In the genomic region with DNA sequence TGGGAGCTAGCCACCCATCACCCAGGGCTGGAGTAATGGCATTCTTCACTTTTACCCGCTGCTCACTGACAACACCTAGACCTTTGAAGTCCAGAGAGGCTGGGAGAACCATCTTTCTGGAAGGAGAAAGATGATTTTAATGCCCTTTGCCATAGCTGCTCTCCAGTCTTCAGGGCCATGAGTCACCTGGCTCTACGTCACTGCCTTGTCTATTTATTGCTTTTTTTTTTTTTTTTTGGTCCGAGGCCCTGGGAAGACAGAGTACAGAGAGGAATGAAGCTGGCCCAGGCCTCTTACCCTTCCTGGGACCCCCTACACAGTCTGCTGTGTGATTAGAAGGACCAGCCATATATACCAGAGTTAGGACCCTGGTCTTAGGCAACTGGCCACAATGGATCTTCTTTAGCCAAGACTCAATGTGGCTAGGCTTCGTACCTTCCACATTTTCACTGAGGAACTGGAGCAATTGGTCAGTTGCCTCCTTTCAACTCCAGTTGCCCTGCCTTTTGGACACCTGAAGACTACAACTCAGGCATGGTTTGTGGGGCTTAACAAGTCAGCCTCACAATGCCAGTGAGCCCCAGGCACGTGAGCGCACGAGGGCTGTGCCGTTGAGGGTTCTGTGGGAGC, we compare ENCODE assay signal across 27 mouse cellular contexts. TPM values are rescaled to one million over a fixed set of nuclear protein-coding genes. Genes with fewer than 3 reads are reported as not detected.
A peak's percentile ranks its signal among the peaks of the same experiment; 100 is the strongest.
DNase-seq lines count a peak whose midpoint lies in the region; ATAC-seq and TF ChIP-seq lines count a peak whose summit lies in the region.
"Had no signal": no experiment of that assay in that cellular context is flagged by ENCODE, and none has a peak within 500 bp of the region (broad histone marks: within the 10 kb centered on the region; RNA-seq: fewer than 3 reads in every experiment).

No protein-coding gene starts in this region.

- no peak for TF ChIP-seq CTCF in lung, postnatal 0 days (IDR thresholded peaks at IDR 0.05)
- TF ChIP-seq CTCF in midbrain, postnatal 0 days (IDR thresholded peaks at IDR 0.05): no peak

- no peak overlapping the region for H3K4me2 ChIP-seq in midbrain, embryonic 15.5 days
- H3K4me2 ChIP-seq in midbrain, embryonic 13.5 days (replicated peaks): no peak overlapping the region
- H3K4me2 ChIP-seq in lung, postnatal 0 days (replicated peaks; ENCODE audit: low read depth, low read length): no peak overlapping the region
- H3K4me2 ChIP-seq in midbrain, postnatal 0 days (ENCODE audit: low read depth, low read length, poor library complexity, severe bottlenecking): no peak overlapping the region
- H3K4me2 ChIP-seq: embryonic facial prominence, embryonic 13.5 days; heart, embryonic 13.5 days; hindbrain, embryonic 15.5 days had no signal

- H3K27me3 ChIP-seq in midbrain, embryonic 15.5 days (replicated peaks): no peaks in the 10 kb centered on the region
- no peaks in the 10 kb centered on the region for H3K27me3 ChIP-seq in midbrain, embryonic 13.5 days
- no peaks in the 10 kb centered on the region for H3K27me3 ChIP-seq in limb, embryonic 10.5 days (ENCODE audit: low read depth, poor library complexity, severe bottlenecking)
- no peaks in the 10 kb centered on the region for H3K27me3 ChIP-seq in lung, postnatal 0 days (replicated peaks; ENCODE audit: insufficient read depth, low read length)
- no peaks in the 10 kb centered on the region for H3K27me3 ChIP-seq in midbrain, postnatal 0 days (ENCODE audit: insufficient read depth, low read length)
- H3K27me3 ChIP-seq: embryonic facial prominence, embryonic 13.5 days; heart, embryonic 13.5 days; hindbrain, embryonic 15.5 days had no signal

- 0 out of 2 replicates have a peak, but pooled peaks have one; percentile 17 for ATAC-seq in midbrain, embryonic 15.5 days (replicated peaks)
- ATAC-seq in midbrain, embryonic 13.5 days: no peak
- ATAC-seq in lung, postnatal 0 days: no peak
- no peak for ATAC-seq in midbrain, postnatal 0 days (ENCODE audit: low FRiP score)
- ATAC-seq: forebrain, embryonic 14.5 days; forebrain, postnatal 0 days; intestine, postnatal 0 days had no signal

- no peak overlapping the region for H3K27ac ChIP-seq in midbrain, embryonic 15.5 days
- H3K27ac ChIP-seq in midbrain, embryonic 13.5 days: no peak overlapping the region
- peak overlapping the region; percentile 16; the same call in 1 of the 2 replicates for H3K27ac ChIP-seq in limb, embryonic 10.5 days
- H3K27ac ChIP-seq in lung, postnatal 0 days (ENCODE audit: low read length): no peak overlapping the region
- no peak overlapping the region for H3K27ac ChIP-seq in midbrain, postnatal 0 days (ENCODE audit: low read depth, low read length)
- H3K27ac ChIP-seq: embryonic facial prominence, embryonic 10.5 days; embryonic facial prominence, embryonic 13.5 days; gastrocnemius, adult 2 months; heart, embryonic 10.5 days; heart, embryonic 13.5 days; hindbrain, embryonic 15.5 days had no signal

- H3K9me3 ChIP-seq in midbrain, embryonic 15.5 days: no peaks in the 10 kb centered on the region
- no peaks in the 10 kb centered on the region for H3K9me3 ChIP-seq in midbrain, embryonic 13.5 days
- H3K9me3 ChIP-seq in limb, embryonic 10.5 days (replicated peaks): no peaks in the 10 kb centered on the region
- no peaks in the 10 kb centered on the region for H3K9me3 ChIP-seq in lung, postnatal 0 days (ENCODE audit: low read length)
- H3K9me3 ChIP-seq in midbrain, postnatal 0 days (ENCODE audit: low read length): no peaks in the 10 kb centered on the region
- H3K9me3 ChIP-seq: embryonic facial prominence, embryonic 10.5 days; embryonic facial prominence, embryonic 13.5 days; G1E; heart, embryonic 10.5 days; heart, embryonic 13.5 days; hindbrain, embryonic 15.5 days had no signal

- no peaks in the 10 kb centered on the region for H3K4me1 ChIP-seq in midbrain, embryonic 15.5 days
- H3K4me1 ChIP-seq in midbrain, embryonic 13.5 days (replicated peaks): no peaks in the 10 kb centered on the region
- peaks cover 54% of the 10 kb centered on the region for H3K4me1 ChIP-seq in limb, embryonic 10.5 days
- H3K4me1 ChIP-seq in lung, postnatal 0 days (ENCODE audit: insufficient read depth, low read depth, low read length): no peaks in the 10 kb centered on the region; the same call in 1 of the 2 replicates
- no peaks in the 10 kb centered on the region for H3K4me1 ChIP-seq in midbrain, postnatal 0 days (ENCODE audit: insufficient read depth, low read length)

- H3K9ac ChIP-seq in midbrain, embryonic 15.5 days: no peak overlapping the region
- H3K9ac ChIP-seq in midbrain, embryonic 13.5 days (replicated peaks): no peak overlapping the region
- H3K9ac ChIP-seq in lung, postnatal 0 days (replicated peaks; ENCODE audit: low read depth): no peak overlapping the region
- no peak overlapping the region for H3K9ac ChIP-seq in midbrain, postnatal 0 days (replicated peaks; ENCODE audit: low read length, poor library complexity, severe bottlenecking)
- H3K9ac ChIP-seq: embryonic facial prominence, embryonic 13.5 days; forebrain, postnatal 0 days; heart, embryonic 13.5 days; hindbrain, embryonic 15.5 days had no signal

- no peak overlapping the region for H3K4me3 ChIP-seq in midbrain, embryonic 15.5 days
- H3K4me3 ChIP-seq in midbrain, embryonic 13.5 days (replicated peaks): no peak overlapping the region
- H3K4me3 ChIP-seq in limb, embryonic 10.5 days: no peak overlapping the region
- H3K4me3 ChIP-seq in lung, postnatal 0 days (ENCODE audit: low read depth, low read length): no peak overlapping the region
- H3K4me3 ChIP-seq in midbrain, postnatal 0 days (ENCODE audit: low read depth, low read length): no peak overlapping the region
- H3K4me3 ChIP-seq: embryonic facial prominence, embryonic 10.5 days; embryonic facial prominence, embryonic 13.5 days; erythroblast, embryonic 14.5 days; gastrocnemius, adult 2 months; heart, embryonic 10.5 days; heart, embryonic 13.5 days; hindbrain, embryonic 15.5 days had no signal

- 92% methylated on average over 8 of the region's 8 CpGs for WGBS in midbrain, embryonic 15.5 days
- WGBS in midbrain, embryonic 13.5 days: 94% methylated on average over 8 of the region's 8 CpGs
- 91% methylated on average over 8 of the region's 8 CpGs for WGBS in limb, embryonic 10.5 days
- 82% methylated on average over 8 of the region's 8 CpGs for WGBS in lung, postnatal 0 days
- 99% methylated on average over 8 of the region's 8 CpGs for WGBS in midbrain, postnatal 0 days

- peak; percentile 32 for DNase-seq in adrenal gland, postnatal 10 days
- no peak for DNase-seq in adrenal gland, adult 8-10 months
- DNase-seq in adrenal gland, postnatal 14 days: peak; percentile 42
- DNase-seq in limb, embryonic 10.5 days (ENCODE audit: low spot score): no peak
- no peak for DNase-seq in lung, postnatal 0 days (ENCODE audit: low spot score)
- DNase-seq in midbrain, postnatal 0 days (ENCODE audit: low spot score): no peak
- DNase-seq: cerebellum, adult 11-12 months; cerebellum, adult 8-10 months; cerebellum, postnatal 36 days; embryo, embryonic 11 days; forebrain, postnatal 0 days; gastrocnemius, postnatal 14 days; heart, adult 18-20 months; heart, postnatal 14 days; heart, postnatal 4 days had no signal

- no peaks in the 10 kb centered on the region for H3K36me3 ChIP-seq in midbrain, embryonic 15.5 days (replicated peaks)
- no peaks in the 10 kb centered on the region for H3K36me3 ChIP-seq in midbrain, embryonic 13.5 days
- no peaks in the 10 kb centered on the region for H3K36me3 ChIP-seq in limb, embryonic 10.5 days
- no peaks in the 10 kb centered on the region for H3K36me3 ChIP-seq in lung, postnatal 0 days (ENCODE audit: insufficient read depth, low read length)
- H3K36me3 ChIP-seq in midbrain, postnatal 0 days (ENCODE audit: insufficient read depth, low read length): no peaks in the 10 kb centered on the region
- H3K36me3 ChIP-seq: embryonic facial prominence, embryonic 10.5 days; embryonic facial prominence, embryonic 13.5 days; G1E; heart, embryonic 10.5 days; heart, embryonic 13.5 days; hindbrain, embryonic 15.5 days had no signal

- TF ChIP-seq EP300 in lung, postnatal 0 days (IDR thresholded peaks at IDR 0.05): no peak

RNA-seq across cellular contexts. Expression of gene Flnb, which starts 42.9 kb away (rescaled TPM):
- 10 to 100 TPM; 43.6 to 52.7 TPM for total RNA-seq in adrenal gland, postnatal 10 days (2021)
- 10 to 100 TPM; 54.5 to 77.3 (median 65.8) TPM for total RNA-seq in adrenal gland, adult 8-10 months (2022)
- 12.0 and 12.6 TPM in 2 replicates for polyA plus RNA-seq in midbrain, embryonic 15.5 days (2015; fragmentation: Nextera tagmentation; extraction: Ambion mirVana)
- polyA plus RNA-seq in midbrain, embryonic 13.5 days (2015; fragmentation: Nextera tagmentation; extraction: Ambion mirVana): 10.8 and 11.3 TPM in 2 replicates
- 43.3 and 45.7 TPM in 2 replicates for total RNA-seq in adrenal gland, postnatal 14 days (2021)
- polyA plus RNA-seq in limb, embryonic 10.5 days (2016; fragmentation: Nextera tagmentation; extraction: Ambion mirVana): 18.7 and 31.3 TPM in 2 replicates
- polyA plus RNA-seq in lung, postnatal 0 days (2015; fragmentation: Nextera tagmentation; extraction: Ambion mirVana): 5.4 and 6.7 TPM in 2 replicates
- total RNA-seq in midbrain, postnatal 0 days (2014; rRNA removed): 23.7 and 34.3 TPM in 2 replicates
- polyA plus RNA-seq in midbrain, postnatal 0 days (2015; fragmentation: Nextera tagmentation; extraction: Ambion mirVana): 3.5 and 7.0 TPM in 2 replicates

Comparison
In these comparisons a context has a peak if more than half of its experiments do, and no peak if none do; other contexts are left out.
1. DNase-seq: peak in adrenal gland, postnatal 10 days (single experiment) and adrenal gland, postnatal 14 days (single experiment); none in adrenal gland, adult 8-10 months (single experiment), limb, embryonic 10.5 days (single experiment), lung, postnatal 0 days (single experiment) and midbrain, postnatal 0 days (single experiment).